Mouse (Mus musculus) gonadal fat pad, adult 2 months (tissue): Measurements from ENCODE around the gene Bpi. TPM values are rescaled to one million over a fixed set of nuclear protein-coding genes. Genes with fewer than 3 reads are reported as not detected.

Experiments
- DNase-seq: peaks from one replicate; pipeline ENCODE4 v3.0.0-alpha.2; 2012; ENCODE audit warnings: low read depth
- polyA plus RNA-seq: library from polyadenylated mRNA; depleted of rRNA; stranded (reverse); fragments of >200 nt; gene quantifications from 2 replicates; pipeline ENCODE4 v1.2.3, GENCODE M21; 2012

The Bpi gene
- polyA plus RNA-seq, 1 experiment, result 75.2 TPM

DNA sequence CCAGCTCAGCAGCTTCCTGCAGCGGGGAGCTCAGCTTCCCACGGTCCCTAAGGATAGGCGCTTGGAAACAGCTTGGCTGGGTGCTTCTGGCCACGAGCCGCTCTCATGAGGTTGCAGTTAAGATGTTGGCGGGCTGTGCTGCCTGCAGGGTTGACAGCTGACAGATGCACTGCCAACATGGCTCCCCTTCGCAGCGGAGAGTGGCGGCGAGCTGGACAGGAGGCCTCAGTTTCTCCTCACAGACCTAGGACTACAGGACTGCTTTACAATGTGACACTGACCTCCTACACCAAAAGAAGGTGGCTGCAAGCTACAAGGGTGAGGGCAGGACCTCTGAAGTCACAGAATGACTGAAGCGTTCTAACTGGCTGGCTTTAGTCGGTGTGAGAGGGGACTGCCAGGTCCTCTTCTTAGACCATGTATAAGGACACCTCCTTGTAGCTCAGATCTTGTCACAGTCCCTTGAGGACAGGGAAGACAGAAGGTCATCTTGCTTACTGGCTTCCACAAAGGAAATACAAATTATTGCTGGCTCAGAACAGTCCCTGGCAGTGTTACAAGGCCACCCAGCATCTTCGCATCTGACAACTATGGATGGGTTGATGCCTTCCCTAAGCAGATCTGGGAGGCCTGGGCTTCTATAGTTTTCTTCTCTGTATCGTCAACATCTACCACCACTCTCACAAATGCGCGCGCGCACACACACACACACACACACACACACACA, 15.6 kb upstream of the Bpi start:
- DNase-seq, result no peak

DNA sequence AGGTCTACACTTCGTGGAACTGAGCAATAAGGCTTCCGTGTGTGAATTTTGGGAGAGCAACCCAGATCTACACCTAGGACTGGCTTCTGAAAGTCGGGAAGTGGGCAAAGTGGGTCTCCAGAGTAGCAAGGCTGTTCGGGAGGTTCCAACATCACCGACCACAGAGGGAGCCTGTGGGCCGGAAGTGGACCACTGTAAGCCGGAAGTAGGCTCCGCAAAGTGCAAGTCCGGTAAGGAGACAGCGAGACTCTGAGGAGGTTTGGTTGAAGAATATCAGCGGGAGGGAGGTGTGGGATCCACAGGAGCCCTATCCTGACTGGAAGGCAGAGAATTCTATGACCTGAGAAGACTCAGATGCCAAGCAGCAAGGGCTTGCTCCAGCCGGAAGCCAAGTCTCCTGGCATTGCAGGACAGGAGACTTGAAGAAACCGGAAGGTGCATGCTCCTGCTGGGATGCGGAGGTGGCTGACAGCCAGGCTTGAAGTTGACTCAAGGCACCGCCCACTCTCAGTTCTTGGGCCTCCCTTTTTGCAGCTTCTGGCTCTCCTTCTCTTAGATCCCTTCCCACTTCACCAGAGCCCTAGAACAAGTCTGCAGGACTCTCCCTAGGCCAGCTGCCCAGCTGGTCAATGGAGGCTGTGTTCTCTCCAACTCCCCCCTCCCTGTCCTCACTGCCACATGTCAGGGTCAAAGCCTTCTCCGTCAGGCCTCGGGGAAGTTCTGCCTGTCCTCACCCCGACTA, 14.6 kb upstream of the Bpi start:
- no peak for DNase-seq

- DNase-seq, result no peak
Measured at GRCm38 (mm10) chr2:158245072-158245817, 12.6 kb upstream of the Bpi start.

- no peak for DNase-seq
Measured at GRCm38 (mm10) chr2:158247852-158248251, 10.0 kb upstream of the Bpi start.

GRCm38 (mm10) chr2:158248318-158248717, 9.6 kb upstream of the Bpi start:
- no peak for DNase-seq

GRCm38 (mm10) chr2:158250558-158250957, 7.3 kb upstream of the Bpi start:
- no peak for DNase-seq

DNA sequence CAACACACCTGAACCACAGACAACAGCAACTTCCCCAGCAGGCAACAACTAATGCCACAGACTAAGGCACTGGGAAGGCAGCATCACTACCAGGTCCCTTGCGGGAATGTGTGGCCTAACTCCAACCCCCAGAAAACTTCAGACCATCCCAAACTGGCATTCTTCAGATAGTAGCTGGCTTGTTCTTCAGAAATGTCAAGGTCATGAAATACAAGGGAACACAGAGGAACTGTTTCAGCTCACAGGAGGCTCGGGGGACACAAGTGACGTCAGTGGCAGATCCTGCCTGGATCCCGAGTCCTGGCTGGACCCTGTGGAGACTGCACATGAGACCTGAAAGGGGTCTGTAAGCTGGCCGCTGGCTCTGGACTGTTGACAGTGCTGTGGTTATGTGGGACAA, 4.1 kb upstream of the Bpi start:
- DNase-seq, result no peak

- no peak for DNase-seq
Measured at GRCm38 (mm10) chr2:158256894-158257293, 1.0 kb upstream of the Bpi start.

DNA sequence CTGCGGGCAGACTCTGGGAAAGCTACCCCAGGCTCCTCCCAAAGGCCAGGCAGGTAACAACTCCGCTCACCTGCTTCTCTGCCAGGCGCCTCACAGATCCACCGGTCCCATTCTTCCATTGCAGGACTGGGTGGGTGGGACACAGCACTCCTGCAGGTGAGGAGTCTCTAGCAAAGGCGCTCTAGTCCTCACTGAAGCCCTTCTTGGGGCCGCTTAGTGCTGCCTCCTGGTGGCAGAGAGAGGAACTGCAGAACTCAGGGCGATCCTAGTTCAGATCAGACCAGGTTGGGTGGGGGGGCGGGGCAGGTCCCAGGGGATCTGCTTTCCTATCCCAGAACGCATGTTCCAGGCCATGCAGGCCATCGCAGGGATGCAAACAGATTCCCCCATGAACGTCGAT, 887 bp downstream of the Bpi start:
- no peak for DNase-seq

DNA sequence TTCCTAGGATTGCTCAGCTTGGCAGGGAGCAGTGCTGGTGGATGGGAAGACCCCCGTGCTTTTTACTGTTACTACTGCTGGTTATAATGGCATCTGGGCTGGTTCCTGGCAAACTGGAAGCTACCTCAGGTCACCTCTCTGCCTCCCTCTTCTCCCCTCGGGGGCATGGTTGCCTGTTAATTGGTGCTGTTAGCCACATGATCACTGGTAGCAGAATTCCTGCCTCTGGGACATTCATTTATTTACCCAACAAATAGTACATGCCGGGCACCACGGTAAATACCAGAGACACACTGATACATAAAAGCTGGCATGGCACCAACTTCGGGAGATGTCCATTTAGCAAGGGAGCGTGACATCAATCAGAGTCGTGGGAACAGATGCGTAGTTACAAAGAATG, 1.6 kb downstream of the Bpi start:
- DNase-seq, result no peak

DNA sequence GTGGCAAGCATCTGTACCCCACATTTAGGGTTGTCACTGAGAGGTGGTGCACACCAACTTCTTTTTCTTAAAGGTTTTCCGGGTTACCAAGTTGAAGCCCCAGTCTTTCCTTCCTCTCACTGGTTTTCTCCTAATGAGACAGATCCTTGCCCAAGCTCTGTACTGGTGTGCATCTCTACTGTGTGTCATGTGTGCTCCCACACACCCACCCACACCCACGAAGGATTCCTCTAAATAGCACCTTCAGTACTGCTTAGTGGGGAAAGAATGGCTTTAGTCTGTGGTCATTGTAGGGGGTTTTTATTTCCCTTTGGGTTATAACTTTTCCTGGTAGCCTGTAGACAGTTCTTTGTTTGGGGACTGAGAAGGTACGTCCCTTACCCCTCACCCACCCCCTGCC, 7.0 kb downstream of the Bpi start:
- no peak for DNase-seq

GRCm38 (mm10) chr2:158270017-158270416, 12.1 kb downstream of the Bpi start:
- no peak for DNase-seq

DNA sequence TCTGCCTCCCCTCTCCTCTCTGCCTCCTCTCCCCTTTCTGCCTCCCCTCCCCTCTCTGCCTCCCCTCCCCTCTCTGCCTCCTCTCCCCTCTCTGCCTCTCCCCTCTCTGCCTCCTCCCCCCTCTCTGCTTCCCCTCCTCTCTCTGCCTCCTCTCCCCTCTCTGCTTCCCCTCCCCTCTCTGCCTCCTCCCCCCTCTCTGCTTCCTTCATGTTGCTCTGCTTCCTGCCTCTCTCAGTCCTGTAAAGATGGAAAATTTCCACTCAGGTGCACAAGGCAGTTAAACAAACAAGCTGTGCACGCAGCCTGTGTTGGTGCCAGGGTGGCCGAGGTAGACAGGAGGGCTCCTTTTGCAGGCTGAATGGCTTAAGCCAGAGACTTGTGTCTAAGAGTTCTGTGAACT, 15.8 kb downstream of the Bpi start:
- DNase-seq, result no peak

DNA sequence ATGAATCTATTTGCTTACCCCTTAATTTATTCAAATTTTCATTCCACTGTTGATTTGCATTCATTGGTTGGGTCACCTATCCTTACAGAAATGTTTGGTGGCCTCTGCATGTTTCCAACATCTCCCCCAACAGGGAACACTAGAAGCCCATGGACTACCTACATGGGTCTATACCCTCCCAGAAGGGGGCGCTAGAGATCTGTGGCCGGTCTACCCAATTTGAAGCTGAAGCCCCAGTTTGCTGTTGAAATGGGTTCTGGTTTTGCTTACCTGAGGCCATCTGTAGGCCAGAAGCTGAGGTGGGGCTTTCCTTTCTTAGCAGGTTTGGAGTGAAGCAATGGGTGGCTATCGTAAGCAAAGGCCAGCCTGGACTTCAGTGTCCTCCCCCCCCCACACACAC, 17.5 kb downstream of the Bpi start:
- DNase-seq, result no peak

DNA sequence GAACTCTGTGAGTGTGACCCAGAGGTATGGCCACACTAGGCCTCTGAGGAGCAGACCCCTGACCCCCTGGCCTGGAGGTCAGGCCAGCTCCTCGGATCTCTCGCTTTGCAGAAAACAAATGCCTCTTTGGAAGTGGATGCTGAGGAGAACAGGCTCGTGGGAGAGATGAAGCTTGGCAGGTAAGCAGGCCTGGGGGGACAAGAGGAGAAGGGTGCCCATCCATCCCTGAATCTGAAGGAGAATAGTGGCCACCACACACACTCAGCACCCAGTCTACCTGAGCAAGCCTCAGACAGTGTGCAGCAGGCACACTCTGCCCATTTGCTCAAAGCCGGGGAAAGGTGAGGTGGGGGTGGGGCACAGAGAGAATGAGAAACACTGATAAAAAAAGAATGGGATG, 17.9 kb downstream of the Bpi start:
- DNase-seq, result no peak

GRCm38 (mm10) chr2:158276451-158276850, 18.6 kb downstream of the Bpi start:
- DNase-seq, result no peak

GRCm38 (mm10) chr2:158276878-158277277, 19.0 kb downstream of the Bpi start:
- no peak for DNase-seq

DNA sequence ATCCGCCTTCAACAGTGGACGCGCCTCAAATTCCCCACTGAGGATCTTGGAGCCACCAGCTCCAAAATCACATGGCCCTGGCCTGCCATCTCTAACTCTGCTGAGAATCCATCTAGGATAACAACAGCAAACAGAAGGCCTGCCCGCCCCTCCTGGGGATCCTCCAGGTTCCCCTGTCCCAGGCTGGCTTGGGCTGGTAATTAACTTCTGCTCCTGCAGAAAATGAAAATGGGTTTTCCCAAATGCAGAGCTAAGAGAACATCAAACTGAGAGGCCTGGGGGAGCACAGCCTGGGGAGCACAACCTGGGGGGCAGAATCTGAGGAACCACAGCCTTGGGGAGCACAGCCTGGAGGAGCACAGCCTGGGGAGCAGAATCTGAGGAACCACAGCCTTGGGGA, 21.8 kb downstream of the Bpi start:
- DNase-seq, result no peak

DNA sequence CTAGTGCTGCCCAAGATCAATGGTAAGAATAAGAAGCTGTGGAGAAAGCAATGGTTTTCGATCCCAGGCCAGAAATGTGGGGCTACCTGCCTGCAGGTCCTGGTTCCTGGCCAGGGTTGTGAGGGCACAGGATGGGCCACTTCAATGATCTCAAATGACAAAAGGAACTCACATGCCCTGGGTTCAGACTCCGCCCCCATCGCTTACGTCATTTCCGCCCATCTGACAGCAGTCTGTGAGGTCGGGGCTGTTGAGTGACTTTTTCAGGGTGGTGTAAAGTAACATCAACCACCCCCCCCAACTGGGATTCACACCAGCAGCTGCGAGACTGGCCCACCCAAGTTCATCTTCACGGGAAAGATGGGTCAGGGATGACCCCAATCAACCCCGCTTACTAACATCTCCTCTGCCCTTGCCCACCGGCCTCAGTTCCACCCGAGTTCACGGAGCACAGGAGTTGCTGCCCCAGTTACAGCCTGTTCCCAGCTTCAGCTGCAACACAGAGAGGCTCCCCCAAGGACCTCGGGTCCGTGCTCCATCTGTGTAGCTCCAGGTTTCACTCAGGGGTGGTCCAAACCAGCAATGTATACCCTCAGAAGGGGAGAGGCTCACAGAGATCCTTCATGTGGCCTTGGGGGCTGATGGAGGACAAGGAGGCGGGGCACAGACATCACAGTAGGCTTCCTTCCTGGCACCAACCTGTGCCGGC, 23.8 kb downstream of the Bpi start:
- DNase-seq, result no peak

DNA sequence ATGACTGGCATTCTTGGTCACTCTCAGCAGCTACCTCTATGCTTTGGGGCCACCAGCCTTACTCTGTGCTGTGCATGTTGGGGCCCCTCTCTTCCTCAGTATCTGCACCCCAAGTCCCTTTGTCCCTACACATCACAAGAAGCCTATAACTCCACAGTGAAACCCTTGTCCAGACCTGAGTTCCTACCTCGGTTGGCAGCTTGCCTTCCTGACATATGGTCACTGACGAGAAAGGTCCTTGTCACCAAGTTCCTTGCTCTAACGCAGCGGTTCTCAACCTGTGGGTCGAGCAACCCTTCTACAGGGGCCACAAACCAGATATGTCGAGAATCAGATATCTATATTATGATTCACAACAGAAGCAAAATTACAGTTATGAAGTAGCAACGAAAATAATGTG, 25.2 kb downstream of the Bpi start:
- no peak for DNase-seq

DNA sequence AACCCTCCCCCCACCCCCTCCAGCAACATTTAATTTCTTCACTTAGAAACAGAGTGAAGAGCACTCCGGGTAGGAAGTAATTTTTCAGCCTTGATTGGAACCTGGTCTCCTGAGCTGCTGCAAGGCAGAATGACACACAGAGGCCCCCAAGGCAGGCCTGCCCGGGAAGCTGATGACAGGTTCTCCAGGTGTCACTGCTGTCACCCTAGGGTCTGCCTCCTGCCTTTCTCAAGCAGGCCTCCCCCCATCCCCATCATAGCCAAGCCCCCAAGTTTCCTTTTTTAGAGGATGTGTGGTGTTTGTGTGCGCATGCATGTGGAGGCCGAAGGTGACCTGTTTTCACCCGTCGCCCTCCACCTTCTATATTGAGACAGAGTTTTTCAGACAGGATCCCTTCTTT, 25.9 kb downstream of the Bpi start:
- DNase-seq, result no peak

DNA sequence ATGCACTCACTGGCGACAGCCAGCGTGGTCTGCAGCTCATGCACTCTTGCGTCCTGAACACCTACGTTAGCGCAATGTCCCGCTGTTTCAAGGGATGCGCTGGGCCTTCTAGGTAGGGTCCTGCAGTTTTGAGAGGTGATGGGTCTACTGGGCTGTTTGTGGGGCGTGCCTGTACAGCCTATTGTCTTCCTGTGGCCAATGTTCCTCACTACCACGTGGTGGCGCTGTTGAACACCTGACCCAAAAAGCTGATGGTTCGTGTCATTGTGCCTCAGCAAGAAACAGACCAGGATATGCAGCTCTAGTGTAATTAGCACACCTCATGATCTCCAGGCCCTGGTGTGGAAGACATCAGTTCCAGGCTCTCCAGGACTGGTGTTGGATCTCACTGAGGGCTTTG, 26.7 kb downstream of the Bpi start:
- DNase-seq, result no peak
